Mouse (Mus musculus) erythroid progenitor cell, adult 5-6 weeks (primary cell): ENCODE results near the gene Sh3bp5. TPM values are rescaled to one million over a fixed set of nuclear protein-coding genes. Genes with fewer than 3 reads are reported as not detected.

Experiments
- ATAC-seq: replicated peaks from 2 replicates; pipeline ENCODE4 v1.8.0; 2016; ENCODE audit warnings: moderate number of reproducible peaks, mild to moderate bottlenecking, moderate TSS enrichment, inconsistent platforms; ENCODE audit not compliant: poor library complexity, low FRiP score, severe bottlenecking
- total RNA-seq, 2 experiments: library from RNA; stranded (forward) in 1 of 2; stranded (reverse) in 1 of 2; fragments of 150-400 nt in 1 of 2; fragments of 186-747, 209-891 nt in 1 of 2; gene quantifications; 2 replicates each; pipeline versions ENCODE4 v1.2.3 to v1.2.4; 2015 to 2017; ENCODE audit warnings: low replicate concordance in 2 of 2

Sh3bp5 gene
- total RNA-seq, 2 experiments from 2014 or later: 3.9 to 9.6 TPM

DNA sequence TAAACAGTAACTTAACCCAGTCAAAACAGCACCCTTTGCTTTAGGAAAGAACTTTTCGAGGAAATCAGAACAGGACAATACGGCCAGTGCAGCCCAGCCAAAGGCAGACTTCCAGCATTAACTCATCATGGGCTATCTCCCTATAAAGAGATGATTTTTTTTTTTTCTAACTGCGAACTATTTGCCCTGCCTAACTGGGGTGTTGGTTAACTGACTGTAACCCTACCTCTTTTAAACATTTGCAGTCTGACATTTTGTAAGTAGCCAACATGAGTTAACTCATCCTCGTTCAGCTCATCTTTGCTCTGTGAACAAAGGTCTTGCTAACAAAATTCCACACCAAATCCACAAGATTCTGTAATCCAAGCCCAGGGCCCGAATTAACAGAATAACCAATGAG, 1.5 kb downstream of the Sh3bp5 start:
- no peak for ATAC-seq

DNA sequence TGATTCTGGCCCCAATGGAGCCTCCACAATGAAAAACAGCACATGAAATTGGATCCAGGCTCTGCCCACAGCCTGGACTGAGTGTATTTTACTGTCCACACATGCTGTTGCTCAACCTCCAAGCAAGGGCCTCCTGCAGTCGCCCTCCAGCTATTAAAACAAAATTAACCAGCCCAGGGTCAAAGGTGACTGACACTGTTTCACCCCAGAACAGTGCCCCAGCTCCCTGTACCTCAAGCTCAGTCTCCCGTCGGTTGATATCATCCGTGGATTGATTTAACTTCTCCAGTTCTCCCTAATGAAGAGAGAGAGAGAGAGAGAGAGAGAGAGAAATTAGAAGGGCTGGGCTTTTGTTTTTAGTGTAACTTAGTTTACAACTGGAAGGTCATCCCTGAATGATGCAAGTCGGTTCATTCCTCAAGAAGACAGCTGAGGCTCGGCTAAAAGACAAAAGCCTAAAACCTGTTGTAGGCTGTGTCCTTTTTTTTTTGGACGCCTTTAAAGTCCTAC, 2.0 kb downstream of the Sh3bp5 start:
- no peak for ATAC-seq

DNA sequence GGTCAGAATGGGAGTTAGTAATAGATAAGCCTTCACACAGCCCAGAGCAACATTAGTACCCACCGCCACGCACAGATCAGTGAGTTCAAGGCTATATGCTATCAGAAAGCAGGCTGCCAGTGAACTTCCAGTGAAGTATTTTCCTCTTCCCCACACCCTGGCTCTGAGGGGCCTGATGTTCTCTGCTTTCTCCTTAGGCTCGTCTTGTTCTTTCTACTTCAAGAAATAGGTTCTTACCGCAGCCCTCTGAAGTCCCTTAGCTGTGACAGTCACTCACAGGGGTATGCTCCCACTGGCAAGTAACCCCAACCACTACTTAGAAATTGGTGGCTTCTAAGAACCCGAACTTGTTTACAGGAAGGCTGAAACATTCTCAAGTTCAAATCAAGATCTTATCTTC, 2.8 kb downstream of the Sh3bp5 start:
- no peak for ATAC-seq

DNA sequence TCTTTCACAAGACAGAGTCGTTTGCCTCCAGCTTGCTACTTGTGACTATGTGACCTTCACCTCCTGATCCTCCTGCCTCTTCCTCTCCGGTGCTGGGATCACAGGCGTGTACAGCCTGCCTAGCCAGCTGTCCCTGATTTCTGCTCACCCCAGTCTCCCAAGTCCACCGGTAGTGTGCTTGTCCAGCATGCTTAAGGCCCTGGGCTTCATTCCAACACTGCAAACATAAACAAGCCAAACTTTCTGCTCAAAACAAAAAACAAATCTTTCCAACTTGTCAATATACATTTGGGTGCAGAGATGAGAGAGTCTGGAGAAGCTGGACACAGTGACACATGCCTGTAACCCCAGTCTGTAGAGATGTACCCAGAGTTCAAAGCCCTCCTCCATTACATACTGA, 3.5 kb downstream of the Sh3bp5 start:
- ATAC-seq: no peak

DNA sequence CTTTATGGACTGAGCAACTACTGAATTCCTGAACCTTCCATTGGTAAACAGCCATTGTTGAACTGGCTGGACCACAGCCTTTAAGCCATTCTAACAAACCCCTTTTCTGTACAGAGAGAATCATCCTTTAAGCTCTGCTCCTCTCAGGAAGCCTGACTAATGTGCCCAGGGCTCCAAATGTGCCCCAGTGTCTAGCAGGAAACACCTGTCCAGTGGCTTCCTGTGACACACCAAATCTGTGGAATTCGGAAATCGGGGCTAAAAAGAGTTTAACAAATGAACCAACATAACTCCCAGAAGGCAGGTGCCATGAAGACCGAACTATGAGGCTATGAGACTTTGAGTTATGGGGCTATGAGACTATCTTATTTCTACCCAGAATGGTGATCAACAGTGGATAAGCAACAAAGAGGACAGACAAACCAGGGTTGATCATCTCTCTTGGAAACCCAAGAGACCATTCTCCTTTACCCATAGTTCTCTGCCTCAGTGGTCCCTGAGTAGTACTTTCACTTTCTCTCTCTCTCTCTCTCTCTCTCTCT, 4.0 kb downstream of the Sh3bp5 start:
- no peak for ATAC-seq

DNA sequence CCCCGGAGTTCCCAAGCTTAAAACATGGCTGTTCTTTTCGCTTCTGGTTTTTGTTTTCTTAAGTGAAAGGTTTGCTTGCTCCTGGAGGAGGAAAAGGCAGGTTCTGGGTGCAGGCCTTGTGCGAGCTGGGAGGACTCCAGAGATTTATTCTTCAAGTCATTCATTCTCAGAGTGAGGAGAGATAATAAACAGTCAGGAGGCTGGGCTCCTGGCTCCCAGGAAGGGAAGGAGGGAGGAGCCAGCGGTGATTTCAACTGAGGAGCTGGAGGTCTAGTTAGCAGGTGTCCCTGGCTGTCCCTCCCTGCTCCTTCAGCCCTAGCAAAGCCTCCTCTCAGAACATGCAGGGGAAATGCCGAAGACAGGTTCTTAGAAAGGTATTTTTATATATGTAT, 6.9 kb downstream of the Sh3bp5 start:
- ATAC-seq: no peak

DNA sequence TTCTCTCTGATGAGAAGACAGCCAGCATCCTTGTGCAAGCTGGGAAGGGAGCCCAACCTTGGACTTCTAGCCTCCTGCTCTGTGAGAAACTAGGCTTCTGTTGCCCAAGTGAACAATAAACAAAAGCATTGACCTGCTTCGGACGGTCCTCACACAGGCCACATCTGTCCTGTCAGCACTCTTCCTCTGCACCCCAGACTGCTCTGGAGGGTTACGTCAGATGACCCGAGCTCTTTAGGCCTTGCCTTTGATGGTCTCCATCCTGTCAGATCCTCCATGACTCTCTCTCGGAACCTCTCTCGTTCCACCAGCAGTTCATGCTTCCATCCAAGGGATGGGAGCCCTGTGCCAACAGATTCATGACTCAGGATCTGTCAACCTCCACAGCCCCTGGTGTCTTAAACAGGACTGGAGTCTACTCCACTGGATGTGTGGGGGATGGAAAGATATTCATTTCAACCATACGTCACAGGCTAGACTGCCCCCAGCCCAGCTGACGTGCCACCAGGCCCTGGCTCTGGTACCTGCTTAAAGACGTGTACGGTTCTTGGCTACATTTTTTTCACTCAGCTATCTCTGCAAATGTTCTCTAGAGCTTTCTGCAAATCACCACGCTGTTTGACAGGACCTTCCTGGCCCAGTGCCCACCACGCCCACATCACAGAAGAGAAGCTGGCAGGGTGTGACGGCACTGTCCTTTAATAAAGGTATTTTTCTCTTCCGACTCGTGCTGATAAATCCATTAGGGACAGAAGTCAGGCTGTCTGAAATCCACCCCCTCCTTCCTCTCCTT, 7.5 kb downstream of the Sh3bp5 start:
- no peak for ATAC-seq

DNA sequence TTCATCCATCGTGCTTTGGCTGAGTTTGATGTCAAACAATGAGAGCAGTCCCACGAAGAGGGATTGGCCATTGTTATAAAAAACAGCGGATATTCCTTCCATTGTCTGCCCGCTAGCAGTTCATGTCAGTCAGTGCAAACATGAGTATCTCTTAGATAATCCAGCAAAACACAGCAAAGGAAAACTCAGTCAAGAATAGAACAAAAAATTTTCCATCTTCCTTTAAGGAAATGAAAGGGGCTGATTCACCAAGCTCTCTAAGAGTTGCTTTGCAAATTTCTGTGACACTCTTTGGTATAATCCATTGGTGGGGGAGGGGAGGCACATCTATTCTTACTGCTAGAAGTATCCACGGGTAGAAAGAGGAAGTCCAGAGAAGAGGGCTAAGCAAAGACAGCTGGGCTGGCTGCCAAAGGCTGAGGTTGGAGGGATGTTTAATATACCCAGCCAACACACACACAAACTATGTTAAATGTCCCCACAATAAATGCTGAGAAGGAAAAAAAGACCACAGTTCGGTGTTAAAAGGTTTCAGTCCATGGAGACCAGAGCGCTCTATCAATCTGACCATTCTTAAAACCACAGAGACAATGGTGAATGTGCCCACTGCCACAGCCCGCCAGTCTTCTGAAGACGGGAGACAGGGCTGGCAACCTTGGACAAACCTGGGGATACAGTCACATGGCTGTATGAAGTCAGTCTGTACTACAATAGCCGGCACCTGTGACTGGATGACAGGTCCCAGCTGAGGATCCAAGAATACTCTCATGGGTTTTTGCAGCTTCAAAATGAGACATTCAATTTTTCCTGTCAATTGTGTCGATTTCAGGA, 12.7 kb downstream of the Sh3bp5 start:
- ATAC-seq: no peak

DNA sequence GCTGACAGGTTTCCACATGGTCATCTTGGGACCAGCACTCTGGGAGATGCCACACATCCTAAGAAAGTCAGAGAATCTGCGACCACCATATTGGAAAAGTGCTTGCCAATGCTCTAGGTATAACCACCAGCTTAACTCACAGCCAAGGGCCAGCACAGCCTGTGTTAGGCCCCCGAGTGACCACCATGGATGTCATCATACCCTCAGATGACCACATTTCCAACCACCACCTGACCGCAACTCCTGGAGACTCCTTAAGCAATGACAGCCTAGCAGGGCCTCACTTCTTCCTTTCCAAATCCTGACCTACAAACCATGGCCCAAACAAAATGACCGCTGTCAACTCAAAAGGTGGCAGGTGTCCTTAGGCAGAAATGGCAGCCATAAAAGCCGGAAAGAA, 13.5 kb downstream of the Sh3bp5 start:
- no peak for ATAC-seq

DNA sequence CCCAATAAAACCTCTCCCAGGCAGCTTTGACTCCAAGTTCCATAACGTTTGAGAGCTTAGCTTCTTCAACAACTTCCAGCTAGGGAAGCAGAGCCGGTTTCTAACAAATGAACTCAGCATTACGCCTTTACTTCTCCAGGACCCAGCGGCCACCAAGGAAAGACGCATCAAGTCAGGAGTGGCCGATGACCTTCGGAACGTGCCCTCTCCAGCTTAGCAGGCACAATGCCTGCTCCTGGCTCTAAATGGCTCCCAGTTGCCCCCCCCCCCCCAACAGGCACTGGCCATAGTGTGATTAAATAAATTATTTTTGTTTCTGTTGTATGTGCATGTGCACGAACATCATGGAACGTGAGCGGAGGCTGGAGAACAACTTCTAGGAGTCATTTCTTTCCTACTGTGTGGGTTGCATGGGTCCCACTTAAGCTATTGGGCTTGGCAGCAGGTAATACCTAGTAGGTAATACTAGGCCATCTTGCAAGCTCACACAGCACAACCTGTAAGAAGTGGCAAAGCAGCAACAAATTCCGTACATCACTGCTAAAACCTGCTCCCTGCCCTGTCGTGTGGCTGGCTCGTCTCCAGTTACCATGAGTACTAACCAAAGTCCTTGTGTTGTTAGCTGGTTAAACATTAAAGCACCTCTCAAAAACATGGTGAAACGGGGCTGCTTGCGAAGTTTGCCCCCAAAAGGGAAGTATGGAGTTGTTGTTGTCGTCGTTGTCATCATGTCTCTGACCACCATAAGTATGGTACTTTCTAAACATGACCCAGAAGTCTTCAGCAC, 14.2 kb downstream of the Sh3bp5 start:
- no peak for ATAC-seq

DNA sequence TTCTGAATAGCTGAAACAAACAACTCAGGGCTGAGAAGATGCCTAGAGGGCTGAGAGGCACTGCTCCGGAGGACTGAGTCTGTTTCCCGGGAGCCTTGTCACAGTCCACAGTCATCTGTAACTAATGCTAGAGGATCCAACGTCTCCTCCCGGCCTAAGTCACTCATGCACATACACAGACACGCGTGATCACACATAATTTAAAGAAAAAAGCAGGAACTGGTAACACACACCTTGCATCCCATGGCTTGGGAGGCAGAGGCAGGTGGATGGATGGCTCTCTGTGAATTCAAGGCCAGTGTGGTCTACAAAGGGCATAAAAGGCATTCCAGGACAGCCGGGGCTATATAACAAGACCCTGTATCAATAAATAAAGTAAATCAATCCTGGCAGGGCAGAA, 14.9 kb downstream of the Sh3bp5 start:
- ATAC-seq: no peak

DNA sequence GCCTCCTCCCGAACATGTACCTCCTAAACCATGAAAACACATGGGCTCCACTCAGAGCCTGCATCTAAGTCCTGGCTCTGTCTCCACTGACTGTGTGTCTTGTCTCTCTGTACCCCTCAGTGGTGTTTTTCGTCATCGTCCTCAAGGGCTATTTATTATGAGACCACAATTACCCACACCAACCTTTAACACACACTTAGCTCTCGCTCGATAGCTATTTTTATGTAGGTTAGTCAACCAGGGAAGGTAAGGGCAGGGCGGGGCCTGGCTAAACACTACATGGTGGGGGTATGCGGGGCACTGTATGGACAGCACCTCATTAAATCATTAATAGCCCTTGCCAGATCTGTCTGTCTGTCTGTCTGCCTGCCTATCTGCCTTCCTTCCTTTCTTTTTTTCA, 15.3 kb downstream of the Sh3bp5 start:
- ATAC-seq: no peak

DNA sequence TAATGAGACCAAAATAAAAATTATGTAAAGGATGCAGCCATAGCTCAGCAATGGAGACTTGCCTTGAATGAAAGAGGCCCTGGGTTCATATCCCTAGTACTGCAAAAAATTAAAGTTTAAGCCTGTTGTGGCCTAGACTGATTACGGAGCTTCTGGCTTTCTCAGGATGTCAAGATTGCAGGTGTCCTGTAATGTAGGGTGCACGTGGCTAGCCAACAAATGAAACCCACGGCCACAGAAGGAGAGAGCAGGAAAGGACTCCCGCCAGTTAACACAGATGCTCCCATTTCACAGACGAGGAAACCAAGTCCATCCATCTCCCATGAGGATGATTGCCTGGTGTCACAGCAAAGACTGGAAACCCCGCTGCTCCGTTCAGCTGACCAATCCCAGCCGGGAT, 15.7 kb downstream of the Sh3bp5 start:
- ATAC-seq: no peak

DNA sequence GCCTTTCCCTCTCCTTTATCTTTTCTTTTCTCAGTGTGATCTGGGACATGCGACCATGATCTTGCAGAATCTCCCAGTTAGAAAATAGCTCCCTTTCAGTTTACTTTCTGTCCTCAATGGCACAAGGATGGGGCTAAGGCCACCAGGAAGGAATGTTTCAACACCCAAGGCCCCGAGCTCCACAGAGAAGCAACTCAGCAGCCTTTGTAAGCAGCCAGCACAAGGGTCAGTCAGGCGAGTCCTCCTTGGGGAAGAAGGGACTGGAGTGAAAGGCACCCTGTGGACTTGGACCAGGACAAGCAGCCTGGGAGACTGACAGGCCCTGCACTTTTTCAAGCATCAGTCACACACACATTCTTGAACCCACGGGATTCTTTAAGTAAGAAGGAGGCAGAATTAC, 16.6 kb downstream of the Sh3bp5 start:
- no peak for ATAC-seq

DNA sequence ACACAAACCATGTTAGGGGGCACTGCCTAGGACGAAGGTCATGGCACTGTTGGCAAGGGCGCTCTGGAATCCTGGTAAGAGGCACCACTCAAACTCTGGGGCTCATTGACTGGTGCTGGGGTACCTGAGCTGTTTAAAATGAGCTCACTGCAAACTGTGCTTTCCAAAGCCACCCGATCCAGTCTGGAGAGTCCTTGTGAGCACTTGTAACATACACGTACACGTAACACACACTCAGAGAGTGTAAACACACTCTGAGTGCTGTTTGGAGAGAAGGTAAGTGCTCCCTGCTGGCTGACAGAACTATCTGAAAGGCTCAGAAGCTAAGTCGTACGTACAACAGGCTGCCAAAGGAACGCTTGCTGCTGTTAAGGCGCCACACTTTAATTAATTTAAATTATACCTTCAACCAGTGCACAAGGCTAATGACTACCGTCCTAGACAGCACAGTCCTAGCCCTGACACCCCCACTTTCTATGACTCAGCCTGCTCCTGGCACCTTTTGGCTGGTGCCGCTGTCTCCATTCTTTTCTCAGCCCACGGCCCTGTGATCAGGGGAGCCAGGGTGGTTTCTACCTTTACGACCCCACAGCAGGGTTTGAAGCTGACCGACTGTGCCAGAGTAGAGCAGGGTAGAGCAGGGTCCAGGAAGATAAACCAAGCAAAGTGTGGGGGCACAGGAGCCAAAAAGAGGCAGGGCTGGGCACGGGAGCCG, 18.9 kb downstream of the Sh3bp5 start:
- no peak for ATAC-seq

DNA sequence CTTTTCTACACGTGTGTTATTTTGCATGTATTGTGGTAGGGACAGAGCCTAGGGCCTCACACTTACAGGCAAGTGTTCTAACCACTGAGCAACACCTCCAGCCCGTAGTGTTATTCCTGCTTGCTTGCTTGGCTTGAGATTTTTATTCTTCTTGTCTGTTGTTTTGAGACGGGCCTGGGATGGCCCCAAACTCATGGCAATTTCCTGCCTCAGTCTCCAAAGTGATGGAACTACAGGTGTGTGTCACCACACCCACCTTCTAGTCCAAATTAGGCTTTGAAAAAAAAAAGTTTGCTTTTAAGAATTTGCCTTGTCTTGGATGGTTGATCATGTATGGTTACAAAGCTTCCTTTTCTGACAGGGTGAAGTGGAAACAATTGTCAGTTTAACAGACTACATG, 19.5 kb downstream of the Sh3bp5 start:
- ATAC-seq: no peak

DNA sequence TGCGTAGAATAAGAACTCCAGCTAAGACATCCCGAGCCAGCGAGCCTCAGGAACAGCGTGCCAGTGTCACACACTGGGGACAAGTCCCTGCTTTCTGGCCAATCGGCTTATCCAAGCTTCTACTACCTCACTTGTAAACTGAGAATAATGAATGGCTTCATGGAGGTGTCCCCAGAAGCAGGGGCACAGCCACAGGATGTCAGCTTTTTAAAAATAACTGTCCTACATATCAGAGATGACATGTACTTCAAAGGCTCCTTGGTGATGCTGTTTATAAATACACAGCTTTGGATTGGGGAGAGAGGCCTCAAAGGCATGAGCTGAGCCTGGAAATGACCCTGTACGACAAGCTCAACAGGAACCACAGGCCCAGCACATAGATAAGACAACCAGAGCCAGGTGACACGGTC, 20.9 kb downstream of the Sh3bp5 start:
- no peak for ATAC-seq

DNA sequence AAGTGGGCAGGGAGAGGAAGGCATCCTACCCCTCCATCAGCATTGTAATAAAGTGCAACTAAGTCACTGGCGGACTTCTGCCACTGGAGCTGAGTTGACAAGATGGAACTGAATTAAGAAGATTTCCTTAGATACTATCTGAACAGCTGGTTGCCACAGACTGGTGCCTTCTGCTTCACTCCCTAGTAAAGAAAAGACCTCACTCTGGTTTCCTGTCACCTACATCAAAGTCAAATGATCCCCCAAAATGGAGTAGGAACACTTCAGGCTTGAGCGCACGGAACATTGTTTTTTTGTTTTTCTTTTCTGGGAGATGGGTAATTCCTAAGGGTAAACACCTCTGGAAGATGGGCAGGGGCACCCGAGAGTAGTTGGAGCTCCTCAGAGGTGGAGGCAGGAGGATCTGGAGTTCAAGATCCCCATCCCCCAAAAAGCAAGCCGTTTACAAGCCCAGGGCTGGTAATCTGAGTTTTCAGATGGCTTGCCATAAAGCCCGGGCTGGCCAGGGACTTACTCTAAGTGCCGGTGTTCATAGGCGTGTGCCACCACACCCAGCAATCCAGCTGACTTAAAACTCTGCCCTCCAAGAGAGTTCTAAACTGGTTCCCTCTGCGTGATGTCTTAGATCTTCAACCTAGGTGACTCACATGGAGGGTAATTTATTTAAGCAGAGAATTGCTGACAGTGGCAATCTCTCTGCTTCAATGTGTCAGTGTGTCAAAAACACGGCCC, 21.5 kb downstream of the Sh3bp5 start:
- no peak for ATAC-seq
